ENCODE assay signal across 19 mouse cellular contexts in the genomic region with DNA sequence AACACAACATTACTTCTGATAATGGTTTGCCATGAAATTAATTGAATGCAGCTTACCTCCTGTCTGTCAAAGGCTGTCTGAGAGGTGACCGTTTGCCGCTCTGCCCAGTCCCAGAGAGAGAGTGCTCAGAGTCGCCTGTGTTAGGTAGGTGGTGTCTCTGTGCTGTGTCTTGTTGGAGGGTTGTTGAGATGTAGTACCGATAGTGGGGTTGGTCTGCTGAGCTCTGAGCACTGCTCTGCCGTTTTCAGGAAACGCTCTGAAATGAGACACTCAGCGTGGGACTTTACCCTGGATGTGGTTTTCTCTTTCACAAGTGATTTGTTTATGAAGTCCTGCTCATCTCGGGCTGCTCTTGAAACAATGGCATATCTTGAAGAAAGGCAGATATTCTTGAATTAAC. TPM values are rescaled to one million over a fixed set of nuclear protein-coding genes. Genes with fewer than 3 reads are reported as not detected.
A peak's percentile ranks its signal among the peaks of the same experiment; 100 is the strongest.
DNase-seq lines count a peak whose midpoint lies in the region; ATAC-seq lines count a peak whose summit lies in the region.
"Had no signal": no experiment of that assay in that cellular context is flagged by ENCODE, and none has a peak within 500 bp of the region (broad histone marks: within the 10 kb centered on the region; RNA-seq: fewer than 3 reads in every experiment).

A gene (minus strand): TSS at position 161 of the 400 bp plus-strand sequence.

- H3K27me3 ChIP-seq in kidney, embryonic 15.5 days, result no peaks in the 10 kb centered on the region
- H3K27me3 ChIP-seq: embryonic facial prominence, embryonic 13.5 days; forebrain, embryonic 13.5 days had no signal

- H3K4me2 ChIP-seq in kidney, embryonic 15.5 days, result no peak within 1 kb of the TSS
- H3K4me2 ChIP-seq: embryonic facial prominence, embryonic 13.5 days; forebrain, embryonic 13.5 days; liver, embryonic 11.5 days; midbrain, embryonic 11.5 days had no signal

- WGBS in kidney, embryonic 15.5 days, result 75% methylated on average over 8 of the region's 8 CpGs

- intact Hi-C loops in left cerebral cortex, postnatal 4 days (cut with DNase I), result no loop called here

- no peak within 1 kb of the TSS for H3K4me3 ChIP-seq in kidney, embryonic 15.5 days (replicated peaks)
- H3K4me3 ChIP-seq: embryonic facial prominence, embryonic 13.5 days; forebrain, embryonic 13.5 days had no signal

- DNase-seq in lung, postnatal 36 days, result peak; percentile 58
- no peak for DNase-seq in lung, adult 18-20 months
- DNase-seq in thymus, postnatal 4 days, result peak; percentile 49
- no peak for DNase-seq in left cerebral cortex, postnatal 4 days
- no peak for DNase-seq in gastrocnemius, postnatal 25 days
- DNase-seq: cerebellum, adult 9-11 months; gastrocnemius, postnatal 10 days; kidney, postnatal 36 days; right cerebral cortex, postnatal 4 days had no signal

- no peaks in the 10 kb centered on the region for H3K9me3 ChIP-seq in kidney, embryonic 15.5 days (replicated peaks)
- H3K9me3 ChIP-seq: embryonic facial prominence, embryonic 13.5 days; forebrain, embryonic 13.5 days had no signal

- peaks cover 42% of the 10 kb centered on the region for H3K36me3 ChIP-seq in kidney, embryonic 15.5 days

- ATAC-seq in hematopoietic stem cell, adult 5-6 weeks (replicated peaks in 1 of 2; ENCODE audit: insufficient read depth in 1 of 2, low FRiP score in 2 of 2, low TSS enrichment in 1 of 2, low read depth in 1 of 2, poor library complexity in 2 of 2, severe bottlenecking in 2 of 2), result peak; percentile 31 to 53
- ATAC-seq in neutrophil, adult 5-6 weeks (ENCODE audit: extremely low read depth, insufficient number of reproducible peaks, low FRiP score, poor library complexity, severe bottlenecking), result peak; percentile 65
- no peak for ATAC-seq in kidney, embryonic 15.5 days (replicated peaks; ENCODE audit: low FRiP score)
- ATAC-seq: forebrain, embryonic 13.5 days; hindbrain, embryonic 16.5 days had no signal

- no peak within 1 kb of the TSS for H3K9ac ChIP-seq in kidney, embryonic 15.5 days
- H3K9ac ChIP-seq: embryonic facial prominence, embryonic 13.5 days; forebrain, embryonic 13.5 days had no signal

- H3K4me1 ChIP-seq in kidney, embryonic 15.5 days, result peaks cover 7% of the 10 kb centered on the region
- H3K4me1 ChIP-seq: forebrain, embryonic 13.5 days had no signal

- no peak within 1 kb of the TSS for H3K27ac ChIP-seq in kidney, embryonic 15.5 days
- H3K27ac ChIP-seq: embryonic facial prominence, embryonic 13.5 days; forebrain, embryonic 13.5 days had no signal

RNA-seq across cellular contexts. Expression of the gene that starts here (rescaled TPM):
- 0.60 and 2.1 TPM in 2 replicates for total RNA-seq in hematopoietic stem cell, adult 5-6 weeks (2017)
- 95.0 and 98.8 TPM in 2 replicates for total RNA-seq in neutrophil, adult 5-6 weeks (2017)
- 0.30 and 0.39 TPM in 2 replicates for polyA plus RNA-seq in kidney, embryonic 15.5 days (2015; fragmentation: Nextera tagmentation; extraction: Ambion mirVana)
- not detected for total RNA-seq in left cerebral cortex, postnatal 4 days (2021)
- total RNA-seq in gastrocnemius, postnatal 25 days (2021), result not detected
- total RNA-seq: gastrocnemius, postnatal 10 days; left cerebral cortex, adult 8-10 months had no signal
- polyA plus RNA-seq: heart, embryonic 14.5 days; liver, embryonic 11.5 days had no signal

Comparison
In these comparisons a context has a peak if more than half of its experiments do, and no peak if none do; other contexts are left out.
1. RNA of the gene that starts here (total RNA-seq): 95.0 to 98.8 TPM in neutrophil, adult 5-6 weeks; 0.60 to 2.1 TPM in hematopoietic stem cell, adult 5-6 weeks, not detected in left cerebral cortex, postnatal 4 days and not detected in gastrocnemius, postnatal 25 days; every median in the first group is over 10 times any median in the second.
2. DNase-seq: peak in lung, postnatal 36 days (single experiment) and thymus, postnatal 4 days (single experiment); none in lung, adult 18-20 months (0 of 2), left cerebral cortex, postnatal 4 days (single experiment) and gastrocnemius, postnatal 25 days (single experiment).